Mouse (Mus musculus) intestine, embryonic 16.5 days (tissue): ENCODE measurements around the gene Pitpnm2. TPM values are rescaled to one million over a fixed set of nuclear protein-coding genes. Genes with fewer than 3 reads are reported as not detected.

ENCODE experiments used
- ATAC-seq: fragments of 200-750 bp; cut with Nextera tagmentation; 2 replicates; pipeline ENCODE4 v1.8.0; 2017; ENCODE audit warnings: moderate TSS enrichment, moderate library complexity
- H3K27ac ChIP-seq: fragments of 300-500 bp; sonication (generic); 2 replicates; pipeline ENCODE4 v1.5.1; 2014; ENCODE audit warnings: mild to moderate bottlenecking, low read length
- H3K27me3 ChIP-seq: fragments of 300-500 bp; sonication (generic); replicated peaks from 2 replicates; pipeline ENCODE4 v1.6.1; 2014; ENCODE audit warnings: low read length, control low read depth, mixed read lengths; ENCODE audit not compliant: control insufficient read depth, insufficient read depth
- H3K36me3 ChIP-seq: fragments of 300-500 bp; sonication (generic); 2 replicates; pipeline ENCODE4 v1.6.1; 2014; ENCODE audit warnings: low read length, control low read depth; ENCODE audit not compliant: control insufficient read depth, insufficient read depth
- H3K4me1 ChIP-seq: fragments of 300-500 bp; sonication (generic); 2 replicates; pipeline ENCODE4 v1.6.1; 2014; ENCODE audit warnings: low read length, control low read depth, mixed read lengths; ENCODE audit not compliant: control insufficient read depth, insufficient read depth
- H3K4me2 ChIP-seq: fragments of 300-500 bp; sonication (generic); 2 replicates; pipeline ENCODE4 v1.6.1; 2014; ENCODE audit warnings: low read depth, low read length, control low read depth
- H3K4me3 ChIP-seq: fragments of 300-500 bp; sonication (generic); 2 replicates; pipeline ENCODE4 v1.5.1; 2014; ENCODE audit warnings: mild to moderate bottlenecking, low read length
- H3K9ac ChIP-seq: fragments of 300-500 bp; sonication (generic); 2 replicates; pipeline ENCODE4 v1.6.1; 2014; ENCODE audit warnings: low read depth, low read length
- H3K9me3 ChIP-seq: fragments of 300-500 bp; sonication (generic); 2 replicates; pipeline ENCODE4 v1.6.1; 2016; ENCODE audit warnings: low read length, control low read depth; ENCODE audit not compliant: control insufficient read depth
- WGBS: fragments of 180-500 bp; shearing (Covaris S2); extraction: QIAGEN DNeasy Blood & Tissue Kit; methylation state at CpG from one replicate; pipeline ENCODE4 v1.1.7; 2014; 5-methylcytosine and 5-hydroxymethylcytosine counted together
- polyA plus RNA-seq: library from polyadenylated mRNA; unstranded; fragments of >200 nt; fragmentation: Nextera tagmentation; extraction: Ambion mirVana; gene quantifications from 2 replicates; pipeline ENCODE4 v1.2.1, GENCODE M21; 2015

Gene Pitpnm2
- polyA plus RNA-seq, 1 experiment from 2014 or later: 1.8 TPM

- H3K9ac ChIP-seq: no peak overlapping the region
- ATAC-seq: no peak
- no peaks in the 10 kb centered on the region for H3K36me3 ChIP-seq
- H3K4me3 ChIP-seq: no peak overlapping the region
- no peak overlapping the region for H3K4me2 ChIP-seq
- H3K9me3 ChIP-seq: no peaks in the 10 kb centered on the region
- no peaks in the 10 kb centered on the region for H3K27me3 ChIP-seq
- H3K4me1 ChIP-seq: peaks cover 56% of the 10 kb centered on the region
- H3K27ac ChIP-seq: 0 out of 2 replicates have a peak overlapping the region, but pooled peaks have one; percentile 1
- 42% methylated on average over 4 of the region's 4 CpGs for WGBS
These were observed 47.5 kb downstream of the Pitpnm2 start for GRCm38 (mm10) chr5:124202071-124202470.

DNA sequence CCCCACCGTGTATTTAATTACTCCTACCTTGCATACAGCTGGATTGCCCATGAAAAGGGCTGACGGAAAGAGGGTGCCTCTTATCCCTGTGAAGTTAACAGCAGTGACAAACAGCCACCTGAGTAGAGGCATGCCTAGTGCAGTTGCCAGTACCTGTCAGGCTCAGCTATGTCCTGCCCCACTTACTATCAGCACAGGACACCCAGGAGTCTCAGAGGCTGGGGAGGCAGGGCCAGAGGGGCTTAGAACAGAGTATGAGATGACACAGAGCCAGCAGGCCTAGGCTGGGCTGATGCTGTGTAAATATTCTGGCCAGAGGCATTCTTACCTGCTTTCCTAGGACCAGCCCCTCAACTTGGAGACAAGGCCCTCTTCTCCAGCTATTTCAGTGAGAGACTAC, 48.0 kb downstream of the Pitpnm2 start:
- H3K27me3 ChIP-seq: no peaks in the 10 kb centered on the region
- 0 out of 2 replicates have a peak, but pooled peaks have one; percentile 19 for ATAC-seq
- no peak overlapping the region for H3K4me2 ChIP-seq
- H3K4me3 ChIP-seq: no peak overlapping the region
- H3K9ac ChIP-seq: no peak overlapping the region
- WGBS: 63% methylated on average over 2 of the region's 2 CpGs
- H3K36me3 ChIP-seq: no peaks in the 10 kb centered on the region
- H3K4me1 ChIP-seq: peaks cover 52% of the 10 kb centered on the region
- H3K9me3 ChIP-seq: no peaks in the 10 kb centered on the region
- H3K27ac ChIP-seq: peak overlapping the region; percentile 1; the same call in 1 of the 2 replicates

- Histone ChIP-seq H3K4me3 (no peak overlapping the region), H3K9me3 (no peaks in the 10 kb centered on the region), H3K27ac (0 out of 2 replicates have a peak overlapping the region, but pooled peaks have one; percentile 16), H3K4me2 (no peak overlapping the region), H3K27me3 (no peaks in the 10 kb centered on the region), H3K9ac (no peak overlapping the region), H3K4me1 (peaks cover 46% of the 10 kb centered on the region), H3K36me3 (no peaks in the 10 kb centered on the region)
- 37% methylated on average over 5 of the region's 5 CpGs for WGBS
- no peak for ATAC-seq
These were observed 48.7 kb downstream of the Pitpnm2 start for GRCm38 (mm10) chr5:124200844-124201243.

DNA sequence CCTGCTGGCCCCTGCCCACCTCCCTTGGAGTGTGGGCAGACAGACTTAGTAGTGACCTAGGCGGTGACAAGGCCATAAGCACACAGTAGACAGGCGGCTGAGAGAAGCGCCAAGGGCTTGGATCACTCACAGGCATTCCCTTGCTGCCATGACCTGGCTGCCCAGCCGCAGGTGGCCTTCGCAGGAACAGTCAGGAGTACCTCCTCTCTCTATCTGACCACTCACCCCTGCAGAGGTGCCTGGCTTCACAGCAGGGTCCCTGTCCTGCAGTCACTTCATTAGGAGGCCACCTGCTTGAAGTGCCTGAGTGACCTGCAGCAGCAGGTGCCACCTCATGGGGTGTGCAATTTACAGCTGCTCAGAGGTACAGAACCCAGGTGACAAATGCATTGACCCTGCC, 50.4 kb downstream of the Pitpnm2 start:
- Histone ChIP-seq H3K4me1 (peaks cover 45% of the 10 kb centered on the region), H3K36me3 (no peaks in the 10 kb centered on the region), H3K9me3 (no peaks in the 10 kb centered on the region), H3K27me3 (no peaks in the 10 kb centered on the region), H3K27ac (no peak overlapping the region), H3K4me3 (no peak overlapping the region), H3K4me2 (no peak overlapping the region), H3K9ac (peak overlapping the region; percentile 12; the same call in 1 of the 2 replicates)
- WGBS: 84% methylated on average over 5 of the region's 5 CpGs
- ATAC-seq: no peak

DNA sequence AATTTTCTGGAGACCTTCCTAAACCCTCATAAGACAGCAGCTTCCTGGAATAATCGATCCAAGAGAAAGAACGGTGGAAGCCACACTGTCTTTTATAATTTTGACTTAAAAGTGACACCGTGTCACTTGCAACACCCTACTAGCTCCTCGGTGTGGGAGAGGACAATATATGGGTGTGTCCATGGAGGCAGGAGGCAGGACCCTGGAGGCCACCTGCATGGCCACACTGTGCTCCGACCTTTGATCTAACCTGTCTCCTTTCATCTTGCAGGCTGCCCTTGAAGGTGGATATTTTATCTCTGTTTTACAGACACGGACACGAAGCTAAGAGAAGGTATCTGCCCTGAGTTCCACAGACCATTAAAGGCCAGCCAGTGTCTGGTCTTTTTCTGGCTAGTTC, 51.1 kb downstream of the Pitpnm2 start:
- H3K4me1 ChIP-seq: peaks cover 50% of the 10 kb centered on the region
- ATAC-seq: peak; percentile 66

GRCm38 (mm10) chr5:124196082-124196481, 53.5 kb downstream of the Pitpnm2 start:
- 74% methylated on average over 4 of the region's 4 CpGs for WGBS
- no peak overlapping the region for H3K9ac ChIP-seq

More for the DNA sequence above, 51.1 kb downstream of the Pitpnm2 start:
- Histone ChIP-seq H3K27me3 (no peaks in the 10 kb centered on the region), H3K4me2 (no peak overlapping the region), H3K4me3 (no peak overlapping the region), H3K36me3 (no peaks in the 10 kb centered on the region), H3K27ac (peak overlapping the region; percentile 20; the same call in 1 of the 2 replicates), H3K9ac (no peak overlapping the region), H3K9me3 (no peaks in the 10 kb centered on the region)
- WGBS: 59% methylated on average over 7 of the region's 7 CpGs

GRCm38 (mm10) chr5:124194386-124195084, 55.0 kb downstream of the Pitpnm2 start:
- ATAC-seq: no peak
- H3K27ac ChIP-seq: no peak overlapping the region
- H3K9ac ChIP-seq: no peak overlapping the region
- no peak overlapping the region for H3K4me2 ChIP-seq
- no peak overlapping the region for H3K4me3 ChIP-seq
- no peaks in the 10 kb centered on the region for H3K9me3 ChIP-seq
- peaks cover 36% of the 10 kb centered on the region for H3K4me1 ChIP-seq
- WGBS: 69% methylated on average over 11 of the region's 11 CpGs
- H3K36me3 ChIP-seq: no peaks in the 10 kb centered on the region
- no peaks in the 10 kb centered on the region for H3K27me3 ChIP-seq

More at GRCm38 (mm10) chr5:124196082-124196481, 53.5 kb downstream of the Pitpnm2 start:
- Histone ChIP-seq H3K4me3 (no peak overlapping the region), H3K27me3 (no peaks in the 10 kb centered on the region), H3K27ac (no peak overlapping the region), H3K4me2 (no peak overlapping the region), H3K4me1 (peaks cover 50% of the 10 kb centered on the region), H3K9me3 (no peaks in the 10 kb centered on the region), H3K36me3 (no peaks in the 10 kb centered on the region)
- no peak for ATAC-seq

DNA sequence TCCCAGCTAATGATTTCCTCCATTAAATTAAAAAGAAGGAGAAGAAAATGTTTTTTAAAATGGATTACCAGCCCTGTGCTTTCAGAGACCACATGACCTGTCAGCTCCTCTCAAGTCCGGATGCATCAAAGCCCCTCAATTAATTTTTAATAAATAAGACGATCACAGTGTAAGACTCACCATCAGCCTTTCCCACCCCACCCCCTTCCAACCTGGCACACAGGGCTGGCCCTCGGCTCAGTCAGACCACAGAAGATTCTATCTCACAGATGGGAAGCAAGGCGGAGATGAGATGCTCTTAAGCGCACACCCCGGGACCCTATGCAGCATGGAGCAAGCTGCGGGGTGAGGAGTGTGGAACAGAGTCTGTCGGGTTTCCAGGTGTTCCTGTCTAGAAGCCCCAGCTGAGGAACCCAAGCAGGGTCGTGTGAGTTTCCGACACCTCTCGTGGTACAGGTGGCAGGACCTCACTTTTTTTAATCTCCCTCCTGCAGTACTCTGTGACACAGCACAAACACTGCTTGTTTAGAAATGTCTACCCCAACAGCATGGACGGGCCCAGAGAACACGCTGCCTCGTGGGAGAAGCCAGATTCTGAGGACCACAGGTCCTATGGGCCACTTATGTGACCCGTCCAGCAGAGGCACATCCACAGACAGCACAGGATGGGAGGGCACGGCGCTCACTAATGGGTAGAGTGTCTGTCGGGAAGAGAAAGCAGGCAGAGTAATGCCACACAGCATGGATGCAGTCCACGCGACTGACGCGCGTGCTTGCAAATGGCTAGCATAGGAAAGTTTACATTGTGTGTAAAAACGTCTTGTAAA, 56.1 kb downstream of the Pitpnm2 start:
- Histone ChIP-seq H3K4me3 (no peak overlapping the region), H3K9ac (no peak overlapping the region), H3K4me1 (peaks cover 27% of the 10 kb centered on the region; the same call in 1 of the 2 replicates), H3K27ac (no peak overlapping the region), H3K4me2 (no peak overlapping the region), H3K27me3 (no peaks in the 10 kb centered on the region), H3K9me3 (no peaks in the 10 kb centered on the region), H3K36me3 (no peaks in the 10 kb centered on the region)
- ATAC-seq: no peak
- WGBS: 76% methylated on average over 24 of the region's 24 CpGs

- H3K9ac ChIP-seq: 0 out of 2 replicates have a peak overlapping the region, but pooled peaks have one; percentile 1
- no peak overlapping the region for H3K4me2 ChIP-seq
- no peaks in the 10 kb centered on the region for H3K9me3 ChIP-seq
- 63% methylated on average over 10 of the region's 10 CpGs for WGBS
- no peaks in the 10 kb centered on the region for H3K27me3 ChIP-seq
- ATAC-seq: no peak
- no peak overlapping the region for H3K4me3 ChIP-seq
- peaks cover 23% of the 10 kb centered on the region for H3K4me1 ChIP-seq
- H3K36me3 ChIP-seq: no peaks in the 10 kb centered on the region
- H3K27ac ChIP-seq: no peak overlapping the region
These were observed 56.8 kb downstream of the Pitpnm2 start for GRCm38 (mm10) chr5:124192726-124193285.
